Mouse (Mus musculus): ENCODE data around the gene Pbxip1. TPM values are rescaled to one million over a fixed set of nuclear protein-coding genes. Genes with fewer than 3 reads are reported as not detected.

Gene Pbxip1
- 110 TPM for polyA plus RNA-seq (2017; shearing (Covaris generic))

DNA sequence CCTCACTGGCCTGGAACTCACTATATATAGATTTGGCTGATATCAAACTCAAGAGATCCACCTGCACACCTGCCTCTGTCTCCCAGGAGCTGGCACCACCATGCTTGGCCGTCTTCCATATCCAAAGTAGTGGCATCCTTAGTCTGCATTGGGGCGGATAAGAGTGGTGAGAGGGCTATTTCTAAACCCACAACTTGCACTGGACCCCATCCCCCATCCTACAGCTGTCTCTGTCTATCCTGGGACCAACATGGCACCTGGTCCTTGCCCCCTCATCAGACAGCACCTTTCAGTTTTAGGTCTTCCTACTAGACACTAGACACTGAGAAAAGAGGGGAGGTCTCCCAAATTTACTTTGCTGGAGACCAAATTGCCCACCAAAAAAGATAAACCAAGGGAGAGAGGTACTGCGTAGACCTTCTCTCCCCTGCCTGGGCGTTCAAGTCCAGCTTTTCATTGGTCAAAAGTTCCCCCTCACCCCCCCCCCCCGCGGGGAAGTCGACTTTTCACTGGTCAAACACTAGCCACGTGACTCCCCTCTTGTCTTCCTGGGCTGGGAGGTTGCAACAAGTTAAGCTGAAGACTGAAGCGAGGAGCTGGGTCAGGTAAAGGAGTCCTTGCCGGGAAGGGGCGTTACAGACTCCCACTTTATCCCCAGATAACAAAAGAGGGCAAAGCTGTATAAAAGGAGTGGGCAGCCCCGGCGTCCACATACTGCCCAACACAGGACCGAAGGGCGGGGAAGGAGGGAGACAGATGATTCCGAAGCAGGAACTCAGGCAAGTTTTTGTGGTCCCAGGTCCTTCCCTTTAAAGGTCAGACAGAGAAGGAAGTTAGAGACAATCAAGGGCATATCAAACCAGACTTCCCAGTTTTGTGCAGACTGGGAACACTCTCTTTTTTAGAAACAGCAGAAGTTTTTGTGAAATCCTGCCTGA lies at the start of gene Pbxip1:
Pbxip1 (plus strand) TSS at position 531 of the 938 bp plus-strand sequence.

GRCm38 (mm10) chr3:89394006-89394893 lies 42.3 kb upstream of the Pbxip1 start, which contains the start of gene Zbtb7b:
Zbtb7b (minus strand) TSS chr3:89394776.

DNA sequence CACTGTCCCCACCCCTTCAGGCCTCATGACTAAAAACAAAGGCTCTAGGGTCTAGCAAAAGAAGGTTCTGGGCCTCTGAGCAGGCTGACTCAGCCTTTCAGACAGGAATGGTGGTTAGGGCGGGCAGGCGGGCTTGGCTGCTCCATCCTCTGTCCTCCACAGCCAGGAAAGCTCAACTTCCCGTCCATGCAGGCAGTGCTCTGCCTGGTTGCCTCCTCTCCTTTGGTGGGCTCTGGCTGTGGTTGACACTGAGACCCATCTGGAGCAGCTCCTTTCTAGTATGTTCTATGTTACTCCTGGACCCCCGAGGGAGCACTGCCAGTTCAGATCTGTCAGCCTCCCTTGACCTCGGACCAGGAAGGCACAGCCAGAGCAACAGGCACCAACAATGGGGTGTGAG lies 33.8 kb upstream of the Pbxip1 start, which contains the start of gene Lenep:
Lenep (minus strand) TSS at position 101 of the 400 bp plus-strand sequence.

GRCm38 (mm10) chr3:89411490-89412393 lies 24.8 kb upstream of the Pbxip1 start, which contains the start of gene Flad1:
Flad1 (minus strand) TSS chr3:89411870.

DNA sequence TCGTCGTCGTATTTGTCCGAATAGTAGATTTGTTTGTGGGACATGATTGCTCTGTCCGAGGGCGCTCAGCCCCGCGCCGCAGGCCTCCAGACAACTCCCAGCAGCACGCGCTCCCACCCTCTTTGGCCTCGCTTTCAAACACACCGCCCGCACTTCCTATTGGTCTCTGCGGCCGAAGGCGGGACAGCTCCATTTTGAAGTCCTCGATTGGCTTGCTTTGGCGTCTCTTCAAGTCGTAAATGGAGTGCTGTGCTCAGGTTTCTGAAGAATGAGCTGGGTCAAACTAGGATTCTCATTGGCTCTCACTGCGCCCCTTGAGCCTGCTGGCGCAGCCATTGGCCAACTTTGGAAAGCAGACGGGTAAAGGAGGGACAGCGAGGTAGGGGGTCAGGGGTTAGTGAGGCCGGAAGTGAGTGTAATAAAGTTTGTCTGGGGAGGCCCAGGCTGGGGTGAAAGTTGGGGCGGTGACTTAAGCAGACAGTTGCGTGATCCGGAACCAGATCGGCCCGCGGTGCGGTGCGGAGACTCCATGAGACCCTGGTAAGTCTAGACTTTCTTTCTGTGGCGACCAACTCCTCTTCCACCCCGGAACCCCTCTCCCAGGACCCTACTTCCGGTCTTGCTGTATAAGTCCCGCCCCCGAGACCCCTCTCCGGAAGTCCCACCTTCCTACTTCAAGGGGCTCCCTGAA lies 18.2 kb upstream of the Pbxip1 start, which contains the start of the genes Cks1b and Shc1:
Cks1b (minus strand) TSS at position 214 of the 691 bp plus-strand sequence.
Shc1 (plus strand) TSS at position 274 of the 691 bp plus-strand sequence.

GRCm38 (mm10) chr3:89430171-89431159 lies 6.0 kb upstream of the Pbxip1 start, which contains the start of gene Pygo2:
Pygo2 (plus strand) TSS chr3:89430214.

GRCm38 (mm10) chr3:89454401-89455177 lies 18.1 kb downstream of the Pbxip1 start, which contains the start of gene Pmvk:
Pmvk (plus strand) TSS chr3:89454541.

Other genes with a start within 250 kb of the Pbxip1 start
- 119 TPM for gene Gba, start 233.8 kb upstream of the Pbxip1 start, polyA plus RNA-seq (2017; shearing (Covaris generic))
- gene Thbs3, start 221.5 kb upstream of the Pbxip1 start, polyA plus RNA-seq (2017; shearing (Covaris generic)), result 2.0 TPM
- 132 TPM for gene Mtx1, start 209.6 kb upstream of the Pbxip1 start, polyA plus RNA-seq (2017; shearing (Covaris generic))
- 1.1 TPM for gene Muc1, start 207.6 kb upstream of the Pbxip1 start, polyA plus RNA-seq (2017; shearing (Covaris generic))
- 217 TPM for gene Krtcap2, start 190.7 kb upstream of the Pbxip1 start, polyA plus RNA-seq (2017; shearing (Covaris generic))
- gene Trim46, start 190.4 kb upstream of the Pbxip1 start, polyA plus RNA-seq (2017; shearing (Covaris generic)), result 3.1 TPM
- gene Dpm3, start 177.3 kb upstream of the Pbxip1 start, polyA plus RNA-seq (2017; shearing (Covaris generic)), result 98.5 TPM
- 270 TPM for gene Slc50a1, start 166.1 kb upstream of the Pbxip1 start, polyA plus RNA-seq (2017; shearing (Covaris generic))
- not detected for gene Efna1, start 155.6 kb upstream of the Pbxip1 start, polyA plus RNA-seq (2017; shearing (Covaris generic))
- gene Efna3, start 113.7 kb upstream of the Pbxip1 start, polyA plus RNA-seq (2017; shearing (Covaris generic)), result not detected
- 0.55 TPM for gene Efna4, start 98.7 kb upstream of the Pbxip1 start, polyA plus RNA-seq (2017; shearing (Covaris generic))
- gene Adam15, start 86.7 kb upstream of the Pbxip1 start, polyA plus RNA-seq (2017; shearing (Covaris generic)), result 18.3 TPM
- gene Dcst2, start 74.7 kb upstream of the Pbxip1 start, polyA plus RNA-seq (2017; shearing (Covaris generic)), result 0.36 TPM
- gene Dcst1, start 71.5 kb upstream of the Pbxip1 start, polyA plus RNA-seq (2017; shearing (Covaris generic)), result 0.45 TPM
- 53.9 TPM for gene Zbtb7b, start 41.9 kb upstream of the Pbxip1 start, polyA plus RNA-seq (2017; shearing (Covaris generic))
- not detected for gene Lenep, start 33.9 kb upstream of the Pbxip1 start, polyA plus RNA-seq (2017; shearing (Covaris generic))
- gene Flad1, start 24.8 kb upstream of the Pbxip1 start, polyA plus RNA-seq (2017; shearing (Covaris generic)), result 54.2 TPM
- gene Cks1b, start 18.3 kb upstream of the Pbxip1 start, polyA plus RNA-seq (2017; shearing (Covaris generic)), result 20.0 TPM
- 76.8 TPM for gene Shc1, start 18.3 kb upstream of the Pbxip1 start, polyA plus RNA-seq (2017; shearing (Covaris generic))
- gene Pygo2, start 6.5 kb upstream of the Pbxip1 start, polyA plus RNA-seq (2017; shearing (Covaris generic)), result 69.6 TPM
- gene Pmvk, start 17.8 kb downstream of the Pbxip1 start, polyA plus RNA-seq (2017; shearing (Covaris generic)), result 16.8 TPM
- not detected for gene Kcnn3, start 83.5 kb downstream of the Pbxip1 start, polyA plus RNA-seq (2017; shearing (Covaris generic))